Comparison of ENCODE assay signal across 9 mouse cellular contexts in genomic region chr3:60601686-60602085, GRCm38 (mm10).
DNase-seq lines count a peak whose midpoint lies in the region; ATAC-seq and TF ChIP-seq lines count a peak whose summit lies in the region.
"Had no signal": no experiment of that assay in that cellular context is flagged by ENCODE, and none has a peak within 500 bp of the region (broad histone marks: within the 10 kb centered on the region; RNA-seq: fewer than 3 reads in every experiment).

No protein-coding gene starts in this region.

- ATAC-seq in forebrain, embryonic 16.5 days, result peak; percentile 74
- peak; percentile 57; the same call in 1 of the 2 replicates for ATAC-seq in hindbrain, embryonic 13.5 days (ENCODE audit: low FRiP score)
- peak; percentile 85 for ATAC-seq in megakaryocyte, adult 5-6 weeks (ENCODE audit: poor library complexity, severe bottlenecking)

- H3K9me3 ChIP-seq in MEL (replicated peaks; ENCODE audit: insufficient read depth, low read length), result no peaks in the 10 kb centered on the region
- H3K9me3 ChIP-seq in forebrain, embryonic 16.5 days (ENCODE audit: control insufficient read depth, low read length), result no peaks in the 10 kb centered on the region
- H3K9me3 ChIP-seq in hindbrain, embryonic 13.5 days, result no peaks in the 10 kb centered on the region
- H3K9me3 ChIP-seq: heart, embryonic 13.5 days had no signal

- TF ChIP-seq RAD21 in MEL (IDR thresholded peaks at IDR 0.05; ENCODE audit: low read depth, low read length), result peak; percentile 18

- H3K27ac ChIP-seq in MEL (ENCODE audit: control insufficient read depth, low read depth, low read length), result peak overlapping the region; percentile 65
- no peak overlapping the region for H3K27ac ChIP-seq in forebrain, embryonic 16.5 days (ENCODE audit: low read length)
- H3K27ac ChIP-seq in hindbrain, embryonic 13.5 days, result no peak overlapping the region

- peaks cover 56% of the 10 kb centered on the region for H3K79me2 ChIP-seq in MEL (ENCODE audit: control insufficient read depth, insufficient read depth, low read length, poor library complexity)

- H3K4me3 ChIP-seq in MEL (ENCODE audit: control insufficient read depth in 1 of 2, insufficient read depth in 1 of 2, low read depth in 2 of 2, low read length in 2 of 2), result no peak overlapping the region
- no peak overlapping the region for H3K4me3 ChIP-seq in forebrain, embryonic 16.5 days (replicated peaks; ENCODE audit: low read length)
- no peak overlapping the region for H3K4me3 ChIP-seq in hindbrain, embryonic 13.5 days
- H3K4me3 ChIP-seq: heart, embryonic 13.5 days had no signal

- H3K9ac ChIP-seq in MEL (ENCODE audit: control insufficient read depth, low read depth, low read length, poor library complexity, severe bottlenecking), result peak overlapping the region; percentile 6; the same call in 1 of the 2 replicates
- no peak overlapping the region for H3K9ac ChIP-seq in forebrain, embryonic 16.5 days (replicated peaks; ENCODE audit: low read depth, low read length)
- no peak overlapping the region for H3K9ac ChIP-seq in hindbrain, embryonic 13.5 days
- H3K9ac ChIP-seq: heart, embryonic 13.5 days had no signal

- TF ChIP-seq EP300 in MEL (IDR thresholded peaks at IDR 0.05; ENCODE audit: low read depth in 1 of 2, low read length in 2 of 2), result 0 out of 4 replicates have a peak, but pooled peaks of 1 of the 2 experiments have one; percentile 10

- peaks cover 34 to 77% of the 10 kb centered on the region in 2 experiments for H3K36me3 ChIP-seq in MEL (ENCODE audit: control insufficient read depth in 1 of 2, insufficient read depth in 2 of 2, low read length in 2 of 2)
- H3K36me3 ChIP-seq in forebrain, embryonic 16.5 days (ENCODE audit: control insufficient read depth, insufficient read depth), result no peaks in the 10 kb centered on the region
- no peaks in the 10 kb centered on the region for H3K36me3 ChIP-seq in hindbrain, embryonic 13.5 days

- peaks cover 44 to 49% of the 10 kb centered on the region in 2 experiments for H3K4me1 ChIP-seq in MEL (ENCODE audit: control insufficient read depth in 1 of 2, insufficient read depth in 2 of 2, low read length in 2 of 2)
- H3K4me1 ChIP-seq in forebrain, embryonic 16.5 days (replicated peaks; ENCODE audit: control insufficient read depth, insufficient read depth, low read length), result no peaks in the 10 kb centered on the region
- H3K4me1 ChIP-seq in hindbrain, embryonic 13.5 days (replicated peaks), result 0 out of 2 replicates have a peak, but pooled peaks cover 9% of the 10 kb centered on the region

- no peak for TF ChIP-seq POLR2A in MEL (IDR thresholded peaks at IDR 0.05; ENCODE audit: control insufficient read depth in 1 of 2, insufficient read depth in 1 of 2, low read depth in 1 of 2, low read length in 2 of 2, poor library complexity in 1 of 2)

- peak; percentile 46 to 84 (median 61) for TF ChIP-seq CTCF in MEL (IDR thresholded peaks at IDR 0.05 in 2 of 3, conservative IDR thresholded peaks at IDR 0.05 in 1 of 3; ENCODE audit: control insufficient read depth in 1 of 3, insufficient read depth in 1 of 3, low read depth in 2 of 3, low read length in 3 of 3, poor library complexity in 1 of 3, severe bottlenecking in 1 of 3)

- no peaks in the 10 kb centered on the region for H3K27me3 ChIP-seq in MEL (ENCODE audit: control insufficient read depth in 1 of 2, insufficient read depth in 2 of 2, low read length in 2 of 2)
- H3K27me3 ChIP-seq in forebrain, embryonic 16.5 days (replicated peaks; ENCODE audit: control insufficient read depth, insufficient read depth, low read length), result no peaks in the 10 kb centered on the region
- no peaks in the 10 kb centered on the region for H3K27me3 ChIP-seq in hindbrain, embryonic 13.5 days
- H3K27me3 ChIP-seq: heart, embryonic 13.5 days had no signal

- DNase-seq in MEL (ENCODE audit: low read depth, low spot score), result peak; percentile 69
- DNase-seq in cerebellum, adult 11 months, result peak; percentile 73
- peak; percentile 82 to 84 for DNase-seq in layer of hippocampus, postnatal 10 days (ENCODE audit: low spot score in 2 of 2)
- DNase-seq in right cerebral cortex, postnatal 14 days, result peak; percentile 74
- no peak for DNase-seq in Muller cell, postnatal 12 days (ENCODE audit: inconsistent ontology term)

- no peak overlapping the region for H3K4me2 ChIP-seq in forebrain, embryonic 16.5 days (ENCODE audit: low read length)
- no peak overlapping the region for H3K4me2 ChIP-seq in hindbrain, embryonic 13.5 days

- WGBS in forebrain, embryonic 16.5 days, result 20% methylated on average over 4 of the region's 4 CpGs
- 22% methylated on average over 4 of the region's 4 CpGs for WGBS in hindbrain, embryonic 13.5 days

TF ChIP-seq in MEL, 35 proteins besides CTCF, POLR2A, EP300 and RAD21:
- peak; percentile 51 for TF ChIP-seq SMC3 (IDR thresholded peaks at IDR 0.05; ENCODE audit: low read depth, low read length)
- TF ChIP-seq SIN3A (IDR thresholded peaks at IDR 0.05; ENCODE audit: low read length), result peak; percentile 27; the same call in 1 of the 2 replicates
- TF ChIP-seq POLR2AphosphoS5 (IDR thresholded peaks at IDR 0.05; ENCODE audit: borderline replicate concordance, low read depth, low read length), result no peak
- no peak for TF ChIP-seq POLR2AphosphoS2 (IDR thresholded peaks at IDR 0.05; ENCODE audit: low read length)
- peak; percentile 86 for TF ChIP-seq GATA1 (IDR thresholded peaks at IDR 0.05; ENCODE audit: low read depth, low read length)
TF ChIP-seq in MEL: peak in this region for 3.
